Mouse (Mus musculus): ENCODE data around the gene Sec31a.
A peak's percentile ranks its signal among the peaks of the same experiment; 100 is the strongest.

The Sec31a gene

DNA sequence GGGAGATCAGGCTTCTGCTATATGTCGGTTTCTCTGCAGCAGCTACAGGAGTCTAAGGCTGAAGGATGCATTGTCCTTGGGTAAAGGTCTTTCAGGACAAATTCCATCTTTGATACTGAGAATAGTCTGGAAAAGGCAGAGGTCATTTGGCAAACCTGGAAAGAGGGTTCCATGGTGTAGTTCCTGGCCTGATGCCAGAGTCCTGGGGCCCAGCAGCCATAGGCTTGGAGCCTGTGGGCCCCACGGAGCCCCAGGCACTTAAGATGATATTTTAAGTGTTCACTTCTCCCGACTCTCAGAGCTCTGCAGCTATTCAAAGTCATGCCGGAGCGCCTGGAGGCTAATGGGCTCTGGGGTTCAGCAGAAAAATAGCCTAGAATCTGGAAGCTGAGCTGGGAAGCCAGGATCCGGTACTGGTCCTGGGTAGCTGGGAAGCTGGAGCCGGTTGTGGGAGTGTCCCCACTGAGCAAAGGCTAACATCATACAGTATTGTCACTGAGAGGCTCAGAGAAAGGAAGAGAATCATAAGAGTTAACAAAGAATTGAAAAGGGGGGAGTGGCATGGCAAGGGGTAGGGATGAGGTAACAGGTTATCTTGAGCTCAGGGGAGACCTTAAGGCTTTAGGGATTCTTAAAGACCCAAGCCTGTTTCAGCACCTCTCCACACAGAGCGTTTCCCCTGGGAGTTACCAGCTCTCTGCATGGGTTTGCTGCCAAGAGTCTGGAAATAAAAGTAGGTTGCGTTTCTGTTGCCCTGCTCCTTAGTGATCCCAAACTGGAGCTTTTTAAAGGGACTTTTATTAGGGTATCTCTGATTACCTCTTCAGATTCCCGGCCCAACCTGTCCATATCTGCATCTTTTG is 62.8 kb downstream of the Sec31a start:
- DNase-seq (ENCODE audit: extremely low read depth, insufficient read length, low spot score) = no peak

DNA sequence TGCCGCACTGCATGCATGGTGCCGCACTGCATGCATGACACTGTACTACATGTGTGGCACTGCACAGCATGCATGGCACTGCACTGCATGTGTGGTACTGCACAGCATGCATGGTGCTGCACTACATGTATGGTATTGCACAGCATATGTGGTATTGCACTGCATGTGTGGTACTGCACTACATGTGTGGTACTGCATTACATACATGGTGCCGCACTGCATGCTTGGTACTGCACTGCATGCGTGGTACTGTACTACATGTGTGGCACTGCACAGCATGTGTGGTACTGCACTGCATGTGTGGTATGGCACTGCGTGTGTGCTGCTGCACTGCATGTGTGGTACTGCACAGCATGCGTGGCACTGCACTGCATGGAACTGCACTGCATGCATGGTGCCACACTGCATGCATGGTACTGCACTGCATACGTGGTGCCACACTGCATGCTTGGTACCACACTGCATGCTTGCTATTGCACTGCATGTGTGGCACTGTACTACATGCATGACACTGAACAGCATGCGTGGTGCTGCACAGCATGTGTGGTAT is 65.1 kb downstream of the Sec31a start:
- DNase-seq (ENCODE audit: extremely low read depth, insufficient read length, low spot score) = no peak

DNA sequence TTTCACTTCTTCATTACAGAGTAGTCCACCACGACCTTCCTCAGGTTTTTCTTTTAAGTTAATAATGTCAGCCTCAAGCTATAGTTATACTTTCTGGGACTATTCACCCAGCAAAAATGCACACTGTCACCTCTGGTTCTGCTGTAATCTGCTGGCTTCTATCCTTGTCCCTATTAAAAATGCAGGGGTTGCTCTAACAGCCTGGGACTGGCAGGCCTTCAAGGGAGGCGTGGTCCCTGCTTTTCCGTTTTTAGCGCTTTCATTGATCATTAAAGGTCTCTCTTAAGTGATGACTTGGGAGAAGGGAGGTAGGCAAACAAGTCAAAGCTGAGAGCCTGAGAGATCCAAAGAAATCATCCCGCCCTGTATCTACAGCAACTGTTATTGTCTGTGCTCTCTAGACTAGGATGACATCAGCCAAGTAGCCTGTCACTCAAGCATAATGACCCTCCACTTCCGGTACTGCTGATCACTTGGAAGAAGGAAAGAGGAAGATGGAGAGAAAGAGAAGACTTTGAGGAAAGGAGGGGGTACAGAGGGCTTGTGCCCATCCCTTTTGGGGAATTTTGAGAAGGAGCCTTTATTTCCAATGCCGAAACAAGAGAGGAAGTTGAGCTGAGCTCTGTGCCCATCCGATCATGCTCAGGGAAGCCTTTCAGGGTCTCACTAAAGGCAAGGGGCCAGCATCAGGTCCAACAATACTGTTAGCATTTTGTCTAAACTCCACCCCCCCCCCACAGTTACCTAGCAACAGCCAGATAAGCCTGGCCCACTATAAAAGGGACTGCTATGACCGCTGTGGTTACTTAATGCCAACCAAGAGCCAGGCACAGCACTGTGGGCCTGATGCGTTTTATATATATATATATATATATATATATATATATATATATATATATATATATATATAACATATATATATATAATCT is 66.5 kb downstream of the Sec31a start:
- no peak for DNase-seq (ENCODE audit: extremely low read depth, insufficient read length, low spot score)

DNA sequence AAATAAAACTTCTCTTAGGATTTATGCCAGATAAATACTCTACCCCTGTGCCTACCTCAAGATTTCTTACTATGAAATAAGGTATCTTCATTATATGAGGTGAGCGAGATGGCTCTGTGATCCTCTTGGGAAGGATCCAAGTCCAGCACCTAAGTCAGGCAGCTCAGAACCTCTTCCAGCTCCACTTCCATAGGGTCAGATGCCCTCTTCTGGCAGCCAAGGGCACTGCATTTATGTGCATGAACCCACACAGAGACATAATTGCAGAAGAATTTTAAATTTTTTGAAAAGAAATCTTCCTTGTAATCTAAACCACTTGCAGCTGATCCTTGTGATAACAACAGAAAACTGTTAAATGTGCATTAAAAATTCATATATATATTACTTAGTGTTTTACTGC is 70.9 kb downstream of the Sec31a start:
- no peak for DNase-seq (ENCODE audit: extremely low read depth, insufficient read length, low spot score)

DNA sequence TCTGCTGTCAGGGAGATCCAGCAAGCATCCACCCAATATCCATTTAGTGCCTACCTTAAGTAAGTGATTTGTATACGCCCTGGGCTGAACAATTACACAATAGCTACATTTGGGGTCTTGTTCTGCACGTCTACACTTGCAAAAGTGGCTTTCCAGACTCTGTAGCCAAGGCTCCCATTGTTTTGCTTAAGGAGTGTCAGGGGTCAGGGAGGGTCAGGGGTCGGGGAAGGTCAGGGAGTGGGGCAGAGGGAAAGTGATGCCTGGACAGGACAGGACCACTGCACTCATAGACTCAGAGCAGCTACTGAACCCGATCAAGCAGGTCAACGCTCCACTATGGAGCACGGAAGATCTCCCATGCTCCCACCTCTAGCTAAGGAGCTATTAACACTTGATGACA is 72.9 kb downstream of the Sec31a start:
- no peak for DNase-seq (ENCODE audit: extremely low read depth, insufficient read length, low spot score)

DNA sequence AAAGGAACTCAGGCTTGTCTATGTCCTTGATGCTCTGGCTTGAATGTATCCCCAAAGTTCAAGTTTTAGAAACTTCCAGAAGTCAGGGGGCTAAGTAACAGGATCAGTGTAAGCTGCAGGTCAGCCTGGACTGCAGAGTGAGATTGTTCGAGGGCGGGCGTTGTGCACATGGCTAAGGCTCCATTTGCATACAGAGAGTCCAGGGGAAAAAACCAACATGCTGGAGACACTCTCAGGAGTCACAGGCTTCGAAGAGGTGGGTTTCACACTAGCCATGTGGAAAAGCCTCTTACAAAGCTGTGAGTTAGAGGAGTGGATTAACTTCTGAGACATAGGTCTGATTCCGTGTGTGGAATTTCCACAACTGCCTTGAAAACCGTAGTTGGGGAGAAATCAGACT is 73.6 kb downstream of the Sec31a start:
- DNase-seq (ENCODE audit: extremely low read depth, insufficient read length, low spot score) = no peak

DNA sequence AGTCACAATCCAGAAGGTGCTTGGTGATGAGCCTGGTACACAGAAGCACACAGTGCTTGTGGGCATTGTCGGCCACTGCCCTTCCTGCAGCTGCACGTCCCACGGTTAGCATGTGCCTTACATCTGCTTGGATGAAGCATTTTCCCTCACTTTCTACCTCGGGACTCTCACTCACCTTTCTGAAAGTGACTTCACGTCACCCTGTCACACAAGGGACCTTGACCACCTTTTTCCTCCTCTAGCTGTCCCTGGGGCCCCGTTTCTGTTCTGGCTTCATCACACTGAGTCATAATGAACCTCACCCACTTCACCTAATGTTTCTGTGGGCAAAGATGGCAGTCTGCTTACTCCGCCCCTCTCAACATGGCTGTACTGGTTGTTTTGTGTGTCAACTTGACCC is 75.0 kb downstream of the Sec31a start:
- no peak for DNase-seq (ENCODE audit: extremely low read depth, insufficient read length, low spot score)

DNA sequence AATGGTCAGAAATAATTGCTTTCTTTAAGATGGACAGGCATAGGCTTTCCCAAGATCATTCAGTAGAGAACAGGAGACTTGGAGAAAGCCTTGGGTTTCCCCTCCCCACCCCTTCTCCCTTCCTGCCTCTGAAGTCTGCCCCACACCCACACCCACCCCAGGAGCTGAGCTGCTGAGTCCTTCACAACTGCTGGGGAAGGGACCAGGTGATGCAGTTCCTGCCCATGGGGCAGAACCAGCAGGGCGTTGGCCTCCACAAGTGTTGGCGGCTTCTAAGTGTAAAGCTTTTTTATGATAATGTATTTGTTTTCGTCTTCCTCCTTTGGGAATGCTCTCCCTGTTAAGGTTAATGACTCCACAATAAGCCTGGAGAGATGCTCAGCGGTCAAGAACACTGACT is 78.2 kb downstream of the Sec31a start:
- DNase-seq (ENCODE audit: extremely low read depth, insufficient read length, low spot score) = no peak

DNA sequence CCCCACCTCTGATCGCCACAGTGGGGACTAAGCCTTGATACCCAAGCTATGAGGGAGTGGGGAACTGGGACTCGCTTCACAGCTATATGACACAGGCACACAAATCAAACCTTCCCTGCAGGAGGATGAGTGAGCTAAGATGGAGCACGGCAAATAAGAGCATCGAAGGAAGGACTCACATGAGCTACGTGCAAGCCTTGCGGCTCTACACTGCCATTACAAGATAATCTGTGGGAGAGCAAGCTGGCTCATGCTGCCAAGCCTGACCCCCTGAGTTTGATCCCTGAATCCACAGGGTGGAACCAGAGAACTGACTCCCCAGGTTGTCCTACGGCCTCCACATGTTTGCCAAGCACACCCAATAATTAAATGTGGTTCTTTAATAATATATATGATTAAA is 79.2 kb downstream of the Sec31a start:
- DNase-seq (ENCODE audit: extremely low read depth, insufficient read length, low spot score) = no peak

DNA sequence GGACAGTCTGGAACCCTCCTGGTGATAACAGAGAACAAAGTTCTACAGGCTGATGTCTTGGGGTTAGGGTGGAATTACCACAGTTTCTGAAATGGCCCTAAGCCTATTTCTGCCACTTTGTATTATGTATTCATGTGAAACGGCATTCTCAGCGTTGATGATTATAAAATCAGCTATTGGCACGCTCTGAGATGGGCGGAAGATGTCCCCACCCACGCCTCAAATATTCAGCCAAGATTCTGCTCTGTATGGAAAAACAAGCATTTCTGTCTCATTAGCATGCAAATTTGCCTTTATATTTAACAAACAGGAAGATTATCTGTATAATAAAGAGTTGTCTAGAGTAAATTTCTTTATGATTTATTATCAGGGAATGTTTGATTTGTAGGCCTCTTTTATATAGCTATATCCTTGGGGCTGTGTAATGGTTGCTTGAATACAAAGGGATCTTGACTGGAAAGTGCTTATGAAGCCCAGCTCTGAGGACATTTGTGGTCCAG is 80.4 kb downstream of the Sec31a start:
- no peak for DNase-seq (ENCODE audit: extremely low read depth, insufficient read length, low spot score)

DNA sequence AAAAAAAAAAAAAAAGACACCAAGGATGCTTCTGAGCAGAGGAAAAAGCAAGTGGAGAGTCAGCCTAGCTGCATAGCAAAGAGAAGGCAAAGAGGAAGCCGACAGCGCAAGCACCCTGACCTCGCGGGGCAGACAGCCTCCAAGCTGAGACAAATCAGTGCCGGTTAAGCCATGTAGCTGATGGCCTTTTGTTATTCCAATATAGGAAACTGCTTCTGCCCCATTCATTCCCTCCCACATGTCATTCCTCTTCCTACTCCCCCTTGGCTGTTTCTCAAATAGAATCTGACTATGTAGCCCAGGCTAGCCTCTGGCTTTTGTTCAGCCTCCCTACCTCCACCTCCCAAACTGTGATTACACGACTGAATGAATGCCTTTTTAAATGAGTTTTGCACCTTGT is 81.3 kb downstream of the Sec31a start:
- DNase-seq (ENCODE audit: extremely low read depth, insufficient read length, low spot score) = no peak

DNA sequence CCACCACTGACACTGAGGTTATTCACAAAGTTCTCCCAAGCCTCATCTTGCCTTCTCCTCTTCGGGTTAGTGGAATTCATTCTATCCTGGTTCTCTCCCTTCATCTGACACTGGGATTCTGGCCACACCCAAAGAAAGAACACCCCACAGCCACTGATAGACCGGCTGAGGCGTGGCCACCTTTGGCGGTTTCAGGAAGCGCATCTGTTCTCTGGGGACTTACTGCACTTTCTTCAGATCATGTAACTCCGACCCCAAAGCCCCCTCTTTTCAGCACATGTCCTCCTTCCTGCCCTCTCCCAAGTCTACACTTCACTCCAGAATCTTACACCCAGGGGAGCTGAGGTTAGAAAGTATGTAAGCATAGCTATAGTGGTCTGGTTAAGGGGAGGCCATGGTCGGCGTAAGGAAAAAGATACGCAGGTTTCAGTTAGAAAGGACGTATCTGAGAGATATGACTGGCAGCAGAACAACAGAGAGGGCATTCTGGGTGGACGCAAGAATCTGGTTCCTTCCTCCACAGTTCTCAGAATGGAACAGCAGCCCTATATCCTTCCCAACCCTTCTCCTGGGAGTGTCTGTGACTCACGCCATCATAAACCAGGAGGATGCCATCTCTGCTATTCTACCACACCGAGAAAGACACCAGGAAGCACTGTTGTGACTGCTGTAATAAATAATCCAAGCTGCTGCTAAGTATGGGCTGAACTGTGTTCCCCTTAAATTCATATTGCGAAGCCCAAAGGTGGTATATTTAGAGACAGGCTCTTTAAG is 82.2 kb downstream of the Sec31a start:
- no peak for DNase-seq (ENCODE audit: extremely low read depth, insufficient read length, low spot score)

DNA sequence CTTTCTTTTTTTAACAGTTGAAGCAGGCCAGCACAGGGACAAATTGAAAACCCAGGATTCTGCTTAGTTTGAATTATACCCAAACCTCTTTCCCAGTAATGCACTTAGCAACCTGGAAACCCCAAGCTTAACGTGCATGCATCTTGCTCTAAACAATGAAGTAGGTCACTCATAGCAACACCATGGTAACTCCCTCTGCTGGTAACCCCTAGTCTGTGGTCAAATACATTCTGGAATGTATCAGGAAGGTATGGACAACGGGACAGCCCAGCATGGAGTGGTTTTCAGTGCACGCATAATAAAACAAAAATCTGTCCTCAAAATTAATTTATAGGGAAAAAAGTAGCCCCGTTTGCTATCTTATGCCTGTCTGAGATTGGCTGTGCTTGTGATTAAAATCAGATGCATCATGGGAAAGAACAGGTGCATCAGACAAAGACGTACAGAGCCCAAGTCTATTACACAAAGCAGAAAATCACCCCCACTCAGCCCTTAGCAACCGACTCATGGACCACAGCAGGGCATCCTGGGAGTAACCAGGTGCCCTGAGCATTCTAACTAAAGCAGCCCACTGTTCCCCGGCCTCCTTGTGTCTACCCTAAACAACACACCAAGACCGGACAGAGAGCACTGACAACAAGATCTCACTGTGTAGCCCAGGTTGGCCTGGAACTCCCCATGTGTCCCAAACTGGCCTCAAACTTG is 83.6 kb downstream of the Sec31a start:
- no peak for DNase-seq (ENCODE audit: extremely low read depth, insufficient read length, low spot score)

DNA sequence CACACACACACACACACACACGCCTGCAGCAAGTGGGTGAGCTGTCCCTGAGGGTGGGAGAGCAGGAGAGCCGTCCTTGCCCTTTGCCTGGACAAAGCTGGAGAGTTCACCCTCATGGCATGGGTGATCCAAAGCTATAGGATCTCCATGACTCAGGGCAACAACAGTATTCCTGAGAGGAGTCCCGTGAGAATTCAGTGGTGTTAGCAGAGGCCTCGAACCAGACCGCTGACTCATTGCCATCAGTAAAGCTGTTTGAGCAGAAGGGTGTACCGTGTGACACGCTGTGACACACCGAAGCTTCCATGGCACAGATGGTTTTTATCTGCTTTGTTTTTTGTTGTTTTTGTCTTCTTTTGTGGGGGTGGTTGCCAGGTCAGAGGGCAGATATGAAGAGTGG is 84.4 kb downstream of the Sec31a start:
- no peak for DNase-seq (ENCODE audit: extremely low read depth, insufficient read length, low spot score)

DNA sequence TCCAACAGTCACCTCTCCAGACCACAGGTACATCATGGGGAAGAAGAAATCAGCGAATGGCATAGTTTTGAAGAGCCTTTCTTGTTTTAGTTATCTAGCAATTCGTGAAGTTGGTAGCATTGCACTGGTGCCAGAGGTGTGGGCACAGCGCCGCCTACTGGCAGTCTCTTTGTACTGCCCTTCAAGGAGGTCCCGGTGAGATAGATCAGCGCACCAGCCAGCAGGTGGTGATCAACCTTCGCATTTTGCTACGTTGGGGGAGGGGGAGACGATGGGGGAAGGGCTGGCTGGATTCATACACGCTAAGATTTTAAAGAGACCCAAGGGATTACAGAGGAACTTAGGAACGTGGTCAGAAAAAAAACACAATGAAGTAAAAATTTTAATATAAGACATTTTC is 94.0 kb downstream of the Sec31a start:
- peak; percentile 27 for DNase-seq (ENCODE audit: extremely low read depth, insufficient read length, low spot score)

DNA sequence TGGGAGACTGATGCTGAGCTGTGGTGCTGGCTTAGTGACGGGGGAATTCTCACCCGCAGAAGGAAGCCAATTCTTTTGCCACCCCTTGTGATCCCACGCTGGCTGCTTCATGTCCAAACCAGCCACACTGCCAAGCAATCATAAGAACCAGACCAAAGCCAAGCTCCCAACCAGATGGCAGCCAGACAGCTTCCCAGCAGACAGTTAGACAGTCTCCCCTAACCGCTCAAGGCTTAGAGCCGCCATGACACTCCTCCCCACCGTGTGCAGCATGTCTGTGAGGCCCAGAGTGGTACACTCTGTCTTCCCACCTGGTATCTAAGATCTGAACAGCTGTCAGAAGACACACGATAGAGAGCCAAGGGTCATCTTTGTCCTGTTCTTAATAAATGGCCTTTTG is 98.2 kb downstream of the Sec31a start:
- DNase-seq (ENCODE audit: extremely low read depth, insufficient read length, low spot score) = no peak

DNA sequence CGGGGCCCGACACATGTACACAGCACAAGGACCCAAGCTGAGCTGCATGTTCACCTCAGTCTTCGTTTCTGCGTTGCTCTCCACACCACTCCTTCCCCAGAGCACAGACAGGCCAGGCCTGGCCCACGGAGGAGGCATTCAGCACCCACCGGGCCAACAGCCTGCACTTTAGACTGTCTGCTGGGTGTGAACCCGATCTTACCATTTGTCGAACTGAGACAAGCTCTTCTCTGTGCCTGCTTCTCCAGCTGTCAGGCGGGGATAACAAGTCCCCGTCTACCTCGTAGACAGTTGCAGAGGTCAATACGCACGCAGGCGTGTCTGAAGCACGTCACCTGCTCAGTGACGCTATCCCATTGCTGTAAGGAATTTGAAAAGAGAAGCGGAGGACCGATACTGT is 99.0 kb downstream of the Sec31a start:
- DNase-seq (ENCODE audit: extremely low read depth, insufficient read length, low spot score) = no peak

DNA sequence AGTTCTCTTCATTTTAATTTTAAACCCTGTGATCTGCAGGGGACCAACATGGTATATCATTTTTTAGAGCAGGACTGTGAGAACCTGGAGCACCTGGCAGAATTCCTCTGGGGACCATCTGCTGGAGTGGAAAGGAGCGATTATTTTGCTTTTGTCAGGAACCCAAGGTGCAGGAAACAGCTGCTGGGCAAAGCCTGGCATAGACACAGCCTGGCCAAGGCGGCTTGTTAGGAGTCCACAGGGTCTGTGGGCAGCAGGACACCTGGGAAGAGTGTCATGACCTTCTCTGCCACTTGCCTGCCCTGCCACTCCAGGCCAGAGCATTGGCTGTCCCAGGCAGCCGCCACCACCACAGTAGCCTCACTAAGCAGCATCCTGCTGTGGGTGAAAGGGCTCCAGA is 100.4 kb downstream of the Sec31a start:
- no peak for DNase-seq (ENCODE audit: extremely low read depth, insufficient read length, low spot score)

DNA sequence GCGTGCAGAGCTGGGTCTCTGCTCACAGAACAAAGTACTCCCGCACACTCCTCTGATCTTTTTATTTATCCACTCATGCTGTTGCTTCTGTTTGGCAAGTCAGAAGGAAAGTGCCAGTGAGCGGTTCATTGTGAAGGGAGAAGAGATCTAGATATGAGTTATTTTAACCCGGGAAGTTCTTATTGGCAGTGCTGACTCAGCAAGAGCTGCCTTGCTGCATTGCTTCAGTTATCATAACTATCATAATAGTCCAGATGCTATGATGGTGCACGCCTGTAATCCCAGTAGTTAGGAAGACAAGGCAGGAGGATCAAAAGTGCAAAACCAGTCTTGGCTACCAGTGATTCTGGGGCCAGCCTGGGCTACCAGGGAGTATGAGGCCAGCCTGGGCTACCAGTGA is 103.6 kb downstream of the Sec31a start:
- no peak for DNase-seq (ENCODE audit: extremely low read depth, insufficient read length, low spot score)

All from 3134 (cell line).